Mouse (Mus musculus): ENCODE results near the gene Zfp664. TPM values are rescaled to one million over a fixed set of nuclear protein-coding genes. Genes with fewer than 3 reads are reported as not detected.

Gene Zfp664
- total RNA-seq, 2 experiments from 2014 or later: 39.2 to 46.1 TPM

Other genes with a start within 250 kb of the Zfp664 start
- 10 to 100 TPM; 52.2 to 52.3 TPM for gene Atp6v0a2, start 234.1 kb upstream of the Zfp664 start, total RNA-seq (2021)
- gene Dnah10, start 137.6 kb upstream of the Zfp664 start, total RNA-seq (2021): under 1 TPM; 0.03 to 0.06 TPM
- 1 to 10 TPM in 1 of 2 experiments, under 1 TPM in 1; 0.98 to 1.1 TPM for gene Ccdc92, start 267 bp upstream of the Zfp664 start, total RNA-seq (2021)
- gene Rflna, start 140.5 kb downstream of the Zfp664 start, total RNA-seq (2021): under 1 TPM; 0.26 to 0.31 TPM

Data from heart, postnatal 25 days (tissue).